Mouse (Mus musculus): Measurements from ENCODE around the gene Prdm16.

- TF ChIP-seq TCF12 (IDR thresholded peaks at IDR 0.05; ENCODE audit: insufficient read depth, poor library complexity, severe bottlenecking) (no peak), REST (IDR thresholded peaks at IDR 0.05; ENCODE audit: insufficient read depth, insufficient read length) (no peak), POLR2A (IDR thresholded peaks at IDR 0.05; ENCODE audit: insufficient read length, low read depth) (no peak), POLR2AphosphoS2 (IDR thresholded peaks at IDR 0.05; ENCODE audit: insufficient read length, low read depth) (no peak), MAX (IDR thresholded peaks at IDR 0.05; ENCODE audit: low read depth) (no peak), MYOG (IDR thresholded peaks at IDR 0.05; ENCODE audit: control insufficient read depth in 1 of 3, insufficient read depth in 1 of 3, insufficient read length in 2 of 3, low read depth in 2 of 3) (no peak), USF1 (IDR thresholded peaks at IDR 0.05; ENCODE audit: low read depth) (no peak), E2F4 (IDR thresholded peaks at IDR 0.05; ENCODE audit: insufficient read depth) (no peak)
Observed at GRCm38 (mm10) chr4:154429770-154430169, 206.9 kb downstream of the Prdm16 start.

Data from myocyte (in vitro differentiated cells).